Mouse (Mus musculus): ENCODE results near the gene Npas3.

The Npas3 gene

DNA sequence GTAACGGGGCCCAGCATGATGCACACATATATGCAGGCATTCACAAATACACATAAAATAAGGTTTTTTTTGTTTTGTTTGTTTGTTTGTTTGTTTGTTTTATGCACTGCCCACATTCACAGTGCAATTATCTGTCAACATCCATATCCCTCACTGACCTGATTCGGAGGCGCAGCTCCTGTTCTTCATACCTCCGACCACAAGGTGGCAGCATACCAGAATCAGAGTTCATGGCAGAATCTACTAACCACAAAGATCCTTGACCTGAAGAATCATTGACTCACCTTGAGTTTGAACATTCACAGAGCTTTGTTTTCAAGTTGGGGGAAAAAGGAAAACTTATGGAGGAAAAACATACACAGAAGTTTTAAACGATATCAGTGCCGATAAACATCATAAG, 743.9 kb downstream of the Npas3 start:
- peak; percentile 29 for DNase-seq (ENCODE audit: low spot score)

DNA sequence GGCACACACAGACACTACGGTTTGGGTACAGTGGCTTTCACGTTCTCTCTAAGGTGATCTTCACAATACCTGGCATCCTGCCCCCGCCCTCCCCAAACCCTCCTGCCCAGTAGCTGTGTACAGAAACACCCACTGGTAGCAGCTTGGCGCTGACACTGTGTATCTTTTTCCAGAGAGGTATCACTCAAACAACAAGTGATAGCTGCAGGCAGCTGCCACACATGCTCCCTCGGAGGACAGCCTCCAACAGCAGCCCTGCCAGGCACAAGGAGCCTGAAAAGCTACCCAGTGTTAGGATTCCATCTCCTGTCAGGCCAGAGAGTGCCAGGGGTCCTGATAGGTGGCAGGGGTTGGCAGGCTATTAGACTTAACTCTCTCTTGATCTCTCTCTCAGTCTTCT, 747.2 kb downstream of the Npas3 start:
- DNase-seq (ENCODE audit: low spot score), result no peak

DNA sequence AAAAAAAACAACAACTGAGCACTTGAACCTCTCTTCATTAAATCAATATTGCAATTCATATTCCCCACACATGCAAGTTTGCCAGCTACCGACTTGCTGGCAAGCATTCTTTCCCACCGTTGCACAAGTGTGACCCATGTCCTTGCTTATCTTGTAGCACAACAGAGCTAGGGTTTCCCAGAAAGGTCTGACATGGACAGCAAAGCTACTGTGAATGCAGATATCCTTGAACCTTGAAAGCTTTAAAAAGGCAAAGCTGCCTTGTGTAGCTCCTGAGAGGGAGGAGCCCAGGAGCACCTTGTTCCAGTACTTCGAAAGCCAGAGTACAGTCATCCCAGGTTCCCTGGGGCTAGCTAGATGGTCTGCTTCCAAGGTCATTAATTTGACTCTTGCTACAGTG, 748.7 kb downstream of the Npas3 start:
- no peak for DNase-seq (ENCODE audit: low spot score)

DNA sequence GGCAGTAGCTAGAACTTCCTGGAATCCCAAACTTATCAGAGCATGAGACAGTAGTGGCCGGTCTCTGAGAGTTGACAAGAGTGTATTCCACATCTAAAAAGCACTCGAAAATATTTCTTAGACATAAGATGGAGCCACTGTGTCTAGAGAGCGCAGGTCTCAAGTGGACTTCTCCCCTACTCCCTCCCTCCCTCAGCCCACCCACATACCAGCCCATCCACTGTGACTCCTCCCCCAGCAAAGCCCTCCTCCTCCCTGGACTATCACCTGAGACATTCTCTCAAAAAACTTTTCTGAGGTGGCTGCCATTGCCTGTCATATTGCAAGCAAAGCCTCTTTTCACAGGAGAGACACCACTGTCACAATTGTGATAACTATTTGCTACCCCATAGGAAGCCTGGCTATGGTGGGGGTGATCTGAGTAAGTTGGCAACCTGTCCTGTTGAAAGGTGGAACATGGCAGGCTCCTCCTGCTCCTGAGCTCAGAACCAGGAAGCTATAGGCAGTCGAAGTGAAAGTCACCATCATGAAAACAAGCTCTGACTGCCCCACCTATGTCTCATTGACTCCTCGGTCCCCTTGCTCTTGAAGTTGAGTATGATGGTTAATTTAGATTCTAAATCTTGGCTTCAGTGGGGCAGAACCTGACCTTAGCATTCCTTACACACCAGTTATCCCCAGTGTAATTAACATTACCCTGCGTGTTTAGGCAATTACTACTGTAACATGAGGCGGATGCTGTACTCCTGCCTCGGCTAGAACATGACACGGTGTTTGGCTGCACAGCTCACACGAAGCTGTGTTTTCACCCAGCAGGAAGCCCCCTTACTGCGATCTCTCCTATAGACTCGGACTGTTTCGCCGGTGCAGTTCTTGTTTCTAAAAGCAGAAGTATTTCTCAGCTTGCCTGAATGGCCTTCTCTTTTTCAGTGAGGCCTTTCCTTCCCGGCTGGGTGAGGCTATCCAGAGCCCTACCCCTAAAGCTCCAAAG, 751.5 kb downstream of the Npas3 start:
- no peak for DNase-seq (ENCODE audit: low spot score)

DNA sequence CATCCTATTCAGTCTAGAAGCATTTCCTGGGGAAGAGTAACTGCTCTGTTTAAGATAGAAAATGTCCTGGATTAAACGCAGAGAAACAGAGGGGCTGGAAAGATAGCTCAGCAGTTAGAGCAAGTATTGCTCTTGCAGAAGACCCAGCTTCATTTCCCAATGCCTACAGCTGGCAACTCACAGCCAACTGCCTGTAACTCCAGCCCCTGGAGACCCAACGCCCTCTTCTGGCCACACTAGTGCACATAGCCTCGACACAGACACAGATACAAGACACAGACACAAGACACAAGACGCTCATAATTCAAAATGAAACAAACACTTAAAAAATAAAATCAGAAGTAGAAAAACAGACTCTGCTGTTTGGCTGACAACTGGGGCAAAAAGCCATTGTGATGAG, 754.0 kb downstream of the Npas3 start:
- no peak for DNase-seq (ENCODE audit: low spot score)

DNA sequence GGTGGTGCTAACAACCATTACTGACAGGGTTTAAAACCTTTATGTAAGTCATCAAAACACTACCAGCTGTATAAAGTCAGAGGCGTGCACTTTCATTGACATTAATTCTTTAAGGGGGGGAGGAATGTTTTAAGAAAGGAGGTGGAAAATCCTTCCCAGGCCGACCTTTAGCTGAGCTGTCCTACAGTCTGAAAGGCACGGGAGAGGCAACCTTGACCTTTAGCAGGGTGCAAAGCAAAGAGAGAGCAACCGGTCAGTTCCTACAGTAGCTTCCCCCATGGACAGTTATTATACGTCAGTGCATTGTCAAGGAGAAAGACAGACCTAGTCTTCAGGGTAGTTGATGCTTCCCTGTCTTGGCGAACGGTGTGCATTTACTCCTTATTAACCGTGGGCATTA, 756.1 kb downstream of the Npas3 start:
- DNase-seq (ENCODE audit: low spot score), result no peak

DNA sequence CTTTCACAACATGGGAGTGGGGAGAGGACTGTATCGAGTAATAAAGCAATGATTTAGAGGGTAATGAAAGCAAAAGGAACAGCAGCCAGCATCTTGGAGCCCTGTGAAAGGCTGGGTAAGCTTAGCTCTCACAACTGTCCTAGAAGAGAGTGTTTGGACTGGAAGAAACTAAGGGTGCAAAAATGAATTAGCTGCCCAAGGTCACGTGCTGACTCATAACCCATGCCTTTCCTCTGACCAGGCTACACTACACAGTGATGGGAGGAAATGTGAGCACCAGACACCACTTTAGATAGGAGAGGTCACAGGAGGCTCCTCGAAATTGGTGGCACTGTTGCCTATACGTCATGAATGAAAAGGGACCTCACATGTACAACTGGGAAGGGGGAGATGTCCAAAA, 757.1 kb downstream of the Npas3 start:
- no peak for DNase-seq (ENCODE audit: low spot score)

DNA sequence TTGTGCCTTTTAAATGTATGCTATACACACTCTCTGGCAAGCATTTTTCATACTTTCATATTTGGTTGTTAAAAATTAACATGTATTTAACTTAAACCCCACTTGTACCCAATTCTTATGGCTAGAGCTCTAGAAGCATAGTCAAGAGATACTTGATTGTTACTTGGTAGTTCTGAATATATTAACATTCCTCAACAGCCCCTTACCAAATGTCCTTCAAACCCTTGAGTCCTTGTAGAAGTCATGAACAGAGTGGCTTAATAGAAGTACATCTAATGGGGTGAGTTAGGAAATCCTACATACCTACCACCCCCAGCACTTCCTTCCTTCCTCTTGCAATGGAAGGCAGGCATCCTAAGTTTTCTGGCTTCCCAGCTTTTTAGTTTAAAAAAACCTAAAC, 766.8 kb downstream of the Npas3 start:
- DNase-seq (ENCODE audit: low spot score), result no peak

DNA sequence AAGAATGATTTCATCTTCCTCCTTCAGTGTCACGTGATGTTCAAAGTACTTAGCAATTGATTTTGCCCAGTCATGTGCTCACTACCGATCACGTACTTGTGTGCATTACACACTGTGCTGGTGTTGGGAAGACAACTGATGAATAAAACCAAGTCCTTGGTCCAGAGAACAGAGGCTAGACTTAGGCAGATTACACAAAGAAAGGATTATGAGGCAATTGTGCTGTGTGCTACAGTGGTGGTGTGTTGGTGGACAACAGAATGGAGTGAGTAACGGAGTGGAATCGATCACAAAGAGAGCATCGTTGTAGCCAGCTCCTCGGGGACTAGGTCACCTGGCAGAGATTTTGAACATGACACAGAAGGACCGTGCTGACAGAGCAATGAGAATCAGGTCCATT, 769.5 kb downstream of the Npas3 start:
- DNase-seq (ENCODE audit: low spot score), result no peak

DNA sequence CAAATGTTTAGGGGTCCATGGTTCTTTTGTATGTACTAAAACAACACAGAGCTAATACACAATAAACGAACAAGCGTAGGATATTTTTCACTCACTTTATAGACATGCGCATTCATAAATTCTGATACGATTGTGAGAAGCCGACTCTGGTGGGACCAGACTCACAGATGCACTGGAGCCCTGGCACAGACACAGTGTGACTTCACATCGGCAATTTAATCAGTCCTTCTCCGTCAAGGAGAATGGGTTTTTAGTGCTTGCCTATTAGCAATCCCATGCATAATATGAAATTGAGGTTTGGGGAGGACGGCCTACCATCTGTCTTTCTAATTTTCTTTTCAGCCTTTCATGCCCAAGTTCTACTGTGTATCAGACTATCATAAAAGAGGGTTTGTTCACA, 771.5 kb downstream of the Npas3 start:
- no peak for DNase-seq (ENCODE audit: low spot score)

DNA sequence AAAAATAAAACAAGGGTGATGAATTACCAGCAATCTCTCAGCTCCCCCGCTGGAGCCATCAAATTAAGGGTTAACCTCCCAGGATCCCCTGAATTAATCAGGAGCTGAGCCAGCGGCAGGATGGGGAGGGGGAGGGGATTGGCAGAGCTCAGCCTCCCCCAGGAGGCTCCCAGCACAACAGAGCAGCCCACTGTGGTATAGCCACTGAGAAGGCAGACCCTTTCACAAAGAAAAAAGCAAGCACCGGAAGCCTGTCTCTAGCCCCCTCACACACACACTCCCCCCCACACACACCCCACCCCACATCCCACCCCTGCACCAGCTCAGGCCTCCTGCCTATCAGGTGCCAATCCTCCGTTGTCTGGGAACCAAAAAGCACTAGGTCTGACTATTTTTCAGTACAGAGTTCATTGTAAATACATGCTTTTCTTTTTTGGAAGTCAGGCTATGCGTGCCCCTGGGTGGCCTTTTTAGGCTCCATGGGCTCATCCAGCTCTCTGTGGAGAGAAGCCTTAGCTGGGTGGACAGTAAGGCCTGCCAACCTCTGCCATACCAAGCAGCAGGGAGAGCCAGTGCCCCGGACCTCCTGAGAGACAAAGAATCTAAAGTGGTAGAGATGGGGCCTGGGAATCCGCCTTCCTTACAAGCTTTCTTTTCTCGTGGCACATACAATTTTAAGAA, 786.3 kb downstream of the Npas3 start:
- DNase-seq (ENCODE audit: low spot score), result no peak

DNA sequence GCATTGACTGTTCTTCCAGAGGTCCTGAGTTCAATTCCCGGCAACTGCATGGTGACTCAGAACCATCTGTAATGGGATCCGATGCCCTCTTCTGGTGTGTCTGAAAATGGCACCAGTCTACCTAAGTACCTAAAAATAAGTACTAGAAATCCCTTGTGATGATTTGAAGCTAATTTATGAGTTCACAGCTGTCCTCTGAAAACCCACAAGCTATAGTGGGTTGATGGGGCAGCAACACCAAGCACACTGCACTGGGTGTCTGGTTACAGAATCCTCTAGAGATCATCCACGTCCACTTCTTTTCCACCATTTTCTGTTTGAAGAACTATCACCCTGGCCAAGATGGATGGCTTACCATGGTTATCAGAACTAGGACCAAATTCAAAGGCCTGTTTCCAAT, 789.1 kb downstream of the Npas3 start:
- DNase-seq (ENCODE audit: low spot score), result no peak

DNA sequence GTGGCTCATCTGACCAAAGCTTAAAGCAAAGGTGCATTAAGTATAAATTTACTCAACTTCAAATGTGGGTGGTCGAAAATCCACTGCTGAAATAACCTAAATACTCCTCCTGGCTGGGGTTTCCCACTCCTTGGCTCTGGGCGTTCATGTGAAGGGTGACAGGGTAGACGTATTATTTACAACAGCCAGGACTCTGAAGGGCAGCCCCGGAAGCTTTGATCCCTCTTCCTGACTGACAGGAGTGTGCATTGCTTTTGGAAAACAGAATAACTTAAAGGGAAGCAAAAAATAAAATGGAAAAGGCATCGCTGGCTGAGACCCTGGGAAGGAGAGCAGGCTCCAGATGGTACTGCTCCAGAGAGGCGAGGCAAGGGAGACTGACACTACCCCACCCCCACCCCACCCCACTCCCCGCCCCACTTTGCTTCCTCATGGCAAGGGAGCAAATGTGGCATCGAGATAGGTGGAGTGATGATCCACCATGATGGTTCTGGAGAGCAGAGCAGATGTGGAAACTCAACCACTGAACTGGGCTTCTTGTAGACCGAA, 794.6 kb downstream of the Npas3 start:
- no peak for DNase-seq (ENCODE audit: low spot score)

DNA sequence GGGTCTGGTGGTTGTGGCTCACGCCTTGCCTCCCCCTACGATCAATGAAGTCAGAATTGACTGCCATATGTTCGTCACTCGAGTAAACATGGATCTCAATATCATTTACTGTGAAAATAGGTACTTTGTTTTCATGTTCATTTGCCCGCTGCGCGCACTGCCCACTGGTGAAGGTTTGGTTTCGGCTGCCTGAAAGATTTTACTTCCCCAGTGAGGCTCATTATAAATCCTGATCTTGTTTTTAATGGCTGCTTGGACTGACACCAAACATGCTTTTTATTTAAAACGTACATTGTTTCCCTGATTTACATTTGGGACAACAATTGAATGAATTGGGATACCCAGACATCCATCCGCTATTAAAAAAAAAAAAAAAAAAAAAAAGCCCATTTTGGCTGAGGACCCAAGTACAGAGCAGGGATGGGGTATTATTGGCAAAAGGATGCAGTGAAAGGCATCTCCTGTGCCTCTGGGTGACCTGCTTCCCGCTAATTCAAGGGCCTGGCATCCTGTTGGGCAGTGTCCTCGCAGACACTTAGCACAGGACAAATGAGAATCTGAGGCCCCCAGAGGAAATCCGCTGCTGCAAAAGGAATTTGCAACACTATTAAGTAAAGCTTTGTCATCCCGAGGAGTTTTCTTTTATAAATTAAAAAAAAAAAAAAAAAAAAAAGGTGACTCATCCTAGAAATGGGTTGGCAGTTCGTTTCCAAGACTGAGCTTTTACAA, 796.3 kb downstream of the Npas3 start:
- no peak for DNase-seq (ENCODE audit: low spot score)

DNA sequence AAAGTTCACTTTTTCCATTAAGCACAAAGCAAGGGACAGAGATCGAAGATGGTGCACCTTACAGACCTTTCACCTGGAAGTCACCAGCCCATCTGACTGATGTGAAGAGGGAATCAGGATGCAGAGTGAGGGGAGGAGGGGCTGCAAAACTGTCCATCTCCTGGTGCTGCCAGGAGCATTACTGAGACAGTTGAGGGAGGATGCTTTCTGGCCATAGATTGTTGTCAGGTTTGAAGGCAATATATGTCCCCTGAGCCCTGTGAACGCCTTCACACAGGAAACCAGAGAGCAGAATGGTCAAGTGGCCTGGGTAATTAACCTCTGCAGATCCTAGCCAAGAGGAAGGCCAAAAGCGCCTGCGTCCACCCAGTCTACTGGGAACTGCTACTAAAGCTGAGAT, 796.9 kb downstream of the Npas3 start:
- DNase-seq (ENCODE audit: low spot score), result no peak

DNA sequence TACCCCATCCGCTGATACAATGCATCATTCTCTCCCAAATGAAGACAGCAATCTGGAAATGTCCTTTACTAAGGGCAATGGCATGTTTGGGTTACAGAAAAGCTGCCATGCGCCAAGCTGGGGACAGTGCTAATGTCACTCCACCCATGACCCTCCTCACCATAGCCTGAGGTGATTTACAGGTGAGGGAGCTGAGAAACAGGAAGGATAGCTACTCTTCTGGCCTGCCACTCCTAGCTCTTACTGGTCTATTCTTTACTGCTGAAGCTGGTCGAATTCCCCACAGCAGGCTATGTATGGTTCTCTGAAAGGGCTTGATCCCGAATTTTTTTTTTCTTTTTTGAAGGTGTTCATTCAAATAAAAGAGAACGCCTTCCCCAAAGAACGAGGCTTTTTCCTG, 798.3 kb downstream of the Npas3 start:
- no peak for DNase-seq (ENCODE audit: low spot score)

DNA sequence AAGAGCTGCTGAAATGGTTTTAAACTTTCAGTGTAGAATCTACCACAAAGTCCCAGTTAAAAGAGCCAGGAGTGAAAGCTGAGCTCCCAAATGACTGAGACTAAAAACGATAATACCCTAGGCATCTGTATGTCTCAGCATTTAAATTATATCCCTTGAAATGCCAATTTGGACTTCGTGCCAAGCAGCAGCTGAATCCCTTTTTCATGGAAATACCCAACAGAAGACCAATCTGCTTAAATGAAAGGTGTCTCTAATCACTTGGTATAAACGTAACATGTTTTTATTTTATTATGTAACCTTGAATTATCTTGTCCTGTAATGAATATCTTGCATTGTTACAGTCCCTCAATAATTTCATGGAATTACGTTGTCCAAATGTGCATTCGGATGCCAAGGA, 799.6 kb downstream of the Npas3 start:
- DNase-seq (ENCODE audit: low spot score), result no peak

DNA sequence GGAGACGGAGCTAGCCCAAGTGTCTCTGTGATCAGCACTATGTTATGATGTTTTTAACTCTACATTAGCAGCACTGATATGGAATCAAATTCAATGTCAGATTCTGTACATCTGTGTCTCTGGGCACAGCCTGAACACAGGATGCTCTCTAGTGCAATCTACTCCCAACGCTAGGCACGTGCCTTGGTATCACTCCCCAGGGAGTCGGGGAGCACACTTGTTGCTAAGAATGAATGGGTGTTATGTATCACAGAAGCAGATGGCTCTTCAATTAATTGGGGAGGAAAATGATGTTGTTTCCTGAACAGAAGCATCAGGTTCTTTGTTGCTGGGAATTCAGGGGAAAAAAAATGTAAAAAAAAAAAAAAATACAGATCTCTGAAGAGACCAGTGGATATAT, 801.4 kb downstream of the Npas3 start:
- no peak for DNase-seq (ENCODE audit: low spot score)

DNA sequence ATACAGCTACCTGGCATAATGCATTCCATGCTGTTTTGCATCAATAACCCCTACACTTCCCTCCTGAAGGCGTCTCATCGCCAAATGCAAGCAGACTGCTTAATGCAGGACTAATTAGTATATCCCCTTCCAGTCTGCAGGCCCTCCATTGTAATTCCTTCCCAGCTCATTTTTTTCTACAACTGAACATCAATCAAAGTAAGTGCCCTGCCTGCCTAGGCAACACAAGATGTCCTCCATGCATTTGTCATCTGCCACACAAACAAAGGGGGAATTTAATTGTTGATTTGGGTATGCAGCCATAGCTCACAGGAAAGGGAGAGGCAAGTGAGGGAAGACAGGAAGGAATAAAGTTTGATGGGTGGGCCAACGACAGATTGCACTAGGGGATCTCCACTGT, 804.5 kb downstream of the Npas3 start:
- DNase-seq (ENCODE audit: low spot score), result no peak

DNA sequence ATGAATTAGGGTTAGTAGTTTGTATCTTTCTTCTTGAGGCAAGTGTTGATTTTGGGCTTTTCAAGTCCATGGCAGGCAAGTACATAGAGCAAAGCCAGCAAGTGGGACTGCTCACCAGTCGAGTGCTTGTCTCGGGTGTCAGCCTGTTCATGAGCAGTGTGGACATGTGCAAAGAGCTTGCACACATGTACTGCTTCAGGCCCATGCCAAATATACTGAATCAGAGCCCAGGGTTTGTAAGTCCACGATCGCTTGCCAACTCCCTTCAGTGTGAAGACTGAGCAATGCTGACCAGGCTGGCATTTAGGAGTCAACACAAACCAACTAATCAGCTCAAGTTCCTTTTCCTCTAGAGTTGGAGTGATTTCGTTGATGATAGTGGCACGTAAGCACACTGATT, 805.1 kb downstream of the Npas3 start:
- DNase-seq (ENCODE audit: low spot score), result no peak

DNA sequence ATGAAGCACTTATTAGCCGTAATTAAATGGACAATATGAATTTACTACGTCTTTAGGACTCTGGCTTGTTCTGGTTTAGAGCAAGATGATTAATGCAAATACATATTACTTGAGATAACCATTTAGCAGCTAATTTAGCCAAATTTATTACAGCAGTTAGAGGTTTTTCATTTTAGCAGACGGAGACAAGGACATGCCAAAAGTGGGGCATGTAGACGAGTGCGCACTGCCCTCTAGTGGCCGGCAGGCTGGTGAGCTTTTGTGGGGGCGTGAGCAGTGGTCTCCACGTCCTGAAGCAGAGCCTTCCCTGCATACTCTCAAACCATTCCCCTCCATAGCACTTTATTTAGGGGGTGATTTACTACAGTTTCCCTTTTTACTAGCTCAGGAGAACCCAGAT, 812.3 kb downstream of the Npas3 start:
- DNase-seq (ENCODE audit: low spot score), result peak; percentile 21

DNA sequence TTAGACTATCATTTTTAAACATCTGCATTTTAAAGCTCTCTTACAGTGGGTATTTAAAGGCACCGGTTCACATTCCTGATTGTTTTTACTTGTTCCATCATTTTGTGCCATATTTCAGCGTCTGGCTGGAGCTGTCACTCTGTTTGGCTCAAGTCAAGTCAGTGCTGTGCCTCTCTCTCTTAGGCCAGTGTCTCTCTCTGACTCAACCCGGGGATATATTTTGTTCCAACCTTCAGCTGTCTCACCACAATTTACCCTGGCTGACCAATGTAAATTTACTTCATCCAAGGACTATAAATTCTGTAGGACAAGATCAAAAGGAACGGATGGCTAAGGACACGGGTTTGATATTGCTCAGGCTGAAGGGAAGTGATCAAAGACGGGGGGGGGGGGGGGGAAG, 812.7 kb downstream of the Npas3 start:
- DNase-seq (ENCODE audit: low spot score), result no peak

DNA sequence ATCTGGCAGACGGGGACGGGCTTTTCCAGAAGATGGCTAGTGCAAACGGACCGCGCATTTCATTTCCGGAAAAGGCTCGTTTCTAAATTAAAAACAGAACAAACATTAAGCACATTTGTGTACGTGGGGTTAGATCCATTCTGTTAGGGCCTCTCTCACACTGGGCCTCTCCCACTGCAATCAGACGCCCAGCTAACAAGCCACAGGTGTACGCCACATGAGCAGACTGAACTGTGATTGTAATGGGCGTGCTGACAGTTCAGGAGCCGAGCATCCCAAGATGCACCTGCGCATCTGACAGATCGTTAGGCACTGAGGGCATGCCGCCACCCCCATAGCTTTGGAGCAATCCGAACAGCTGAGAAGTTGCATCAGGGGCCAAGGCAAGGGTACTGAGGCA, 816.5 kb downstream of the Npas3 start:
- no peak for DNase-seq (ENCODE audit: low spot score)
